Mouse (Mus musculus) kidney, postnatal 25 days (tissue): ENCODE measurements around the gene Rpusd4.

Experiments used
- DNase-seq, 2 experiments: peaks; one replicate each; pipeline ENCODE4 v3.0.0; 2021; ENCODE audit warnings: mixed read lengths in 2 of 2

The Rpusd4 gene

GRCm38 (mm10) chr9:35289992-35290391 is 22.3 kb downstream of the Rpusd4 start:
- DNase-seq = no peak

GRCm38 (mm10) chr9:35290417-35290816 is 22.8 kb downstream of the Rpusd4 start:
- no peak for DNase-seq

- no peak for DNase-seq
Observed at GRCm38 (mm10) chr9:35290916-35291315, 23.3 kb downstream of the Rpusd4 start.

GRCm38 (mm10) chr9:35293465-35293864 is 25.8 kb downstream of the Rpusd4 start:
- no peak for DNase-seq

GRCm38 (mm10) chr9:35297791-35298190 is 30.1 kb downstream of the Rpusd4 start:
- DNase-seq = no peak

GRCm38 (mm10) chr9:35302172-35302571 is 34.5 kb downstream of the Rpusd4 start:
- no peak for DNase-seq

GRCm38 (mm10) chr9:35307461-35307860 is 39.8 kb downstream of the Rpusd4 start:
- DNase-seq = no peak

- no peak for DNase-seq
Observed at GRCm38 (mm10) chr9:35310377-35310776, 42.7 kb downstream of the Rpusd4 start.

- DNase-seq = peak in 1 of 2 experiments; percentile 40
Observed at GRCm38 (mm10) chr9:35312516-35312915, 44.9 kb downstream of the Rpusd4 start.

- no peak for DNase-seq
Observed at GRCm38 (mm10) chr9:35313601-35314000, 45.9 kb downstream of the Rpusd4 start.

- no peak for DNase-seq
Observed at GRCm38 (mm10) chr9:35314254-35314653, 46.6 kb downstream of the Rpusd4 start.

GRCm38 (mm10) chr9:35316771-35317211 is 49.1 kb downstream of the Rpusd4 start:
- DNase-seq = peak; percentile 8 to 51

GRCm38 (mm10) chr9:35317233-35317980 is 49.7 kb downstream of the Rpusd4 start:
- no peak for DNase-seq

GRCm38 (mm10) chr9:35318537-35319172 is 51.0 kb downstream of the Rpusd4 start:
- peak; percentile 86 to 92 for DNase-seq

- peak; percentile 25 to 52 for DNase-seq
Observed at GRCm38 (mm10) chr9:35320288-35320687, 52.6 kb downstream of the Rpusd4 start.

GRCm38 (mm10) chr9:35323974-35324373 is 56.3 kb downstream of the Rpusd4 start:
- DNase-seq = no peak

GRCm38 (mm10) chr9:35324571-35324970 is 56.9 kb downstream of the Rpusd4 start:
- DNase-seq = no peak

- DNase-seq = no peak
Observed at GRCm38 (mm10) chr9:35326644-35327263, 59.1 kb downstream of the Rpusd4 start.
